In the genomic region with DNA sequence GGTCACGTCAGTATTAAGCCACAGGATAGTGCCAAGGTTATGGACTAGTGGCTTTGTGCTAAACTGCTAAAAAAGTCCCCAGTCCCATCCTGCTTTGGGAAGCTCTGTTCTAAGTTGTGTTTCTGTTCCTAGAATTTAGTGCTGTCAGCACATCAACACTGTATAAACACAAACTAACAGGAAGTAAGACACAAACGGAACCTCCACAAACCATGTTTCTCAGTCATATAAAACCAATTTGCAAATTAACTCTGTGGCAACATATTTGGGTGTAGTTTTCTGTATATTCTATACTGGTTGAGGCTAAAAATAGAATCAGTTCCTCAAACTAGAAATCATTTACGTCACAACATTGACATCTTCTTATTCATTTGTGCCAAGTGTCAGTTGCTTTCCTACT, we compare ENCODE assay signal across 11 mouse cellular contexts.
"Had no signal": no experiment of that assay in that cellular context is flagged by ENCODE, and none has a peak within 500 bp of the region (broad histone marks: within the 10 kb centered on the region; RNA-seq: fewer than 3 reads in every experiment).

No protein-coding gene starts in this region.

- H3K9me3 ChIP-seq: limb, embryonic 10.5 days; liver, embryonic 15.5 days; lung, embryonic 15.5 days; midbrain, embryonic 13.5 days; neural tube, embryonic 12.5 days had no signal

- H3K36me3 ChIP-seq: limb, embryonic 10.5 days; liver, embryonic 15.5 days; lung, embryonic 15.5 days; neural tube, embryonic 12.5 days had no signal

- H3K27me3 ChIP-seq: liver, embryonic 15.5 days; lung, embryonic 15.5 days; midbrain, embryonic 13.5 days; neural tube, embryonic 12.5 days had no signal

- H3K4me3 ChIP-seq: left cerebral cortex, adult 2 months; limb, embryonic 10.5 days; liver, embryonic 15.5 days; lung, embryonic 15.5 days; midbrain, embryonic 13.5 days; neural tube, embryonic 12.5 days had no signal

- H3K4me2 ChIP-seq: liver, embryonic 15.5 days; lung, embryonic 15.5 days; midbrain, embryonic 13.5 days; neural tube, embryonic 12.5 days had no signal

- DNase-seq: kidney, adult 2 months; kidney, postnatal 25 days; thymus, adult 18-20 months; thymus, postnatal 25 days had no signal

- H3K27ac ChIP-seq: left cerebral cortex, adult 2 months; limb, embryonic 10.5 days; liver, embryonic 15.5 days; lung, embryonic 15.5 days; midbrain, embryonic 13.5 days; neural tube, embryonic 12.5 days had no signal

- H3K4me1 ChIP-seq: liver, embryonic 15.5 days; lung, embryonic 15.5 days; midbrain, embryonic 13.5 days; neural tube, embryonic 12.5 days had no signal

- H3K9ac ChIP-seq: liver, embryonic 15.5 days; lung, embryonic 15.5 days; midbrain, embryonic 13.5 days; neural tube, embryonic 12.5 days had no signal

- ATAC-seq: intestine, embryonic 16.5 days; midbrain, embryonic 13.5 days had no signal
